Mouse (Mus musculus): ENCODE data around the gene Dnmt1.

DNA sequence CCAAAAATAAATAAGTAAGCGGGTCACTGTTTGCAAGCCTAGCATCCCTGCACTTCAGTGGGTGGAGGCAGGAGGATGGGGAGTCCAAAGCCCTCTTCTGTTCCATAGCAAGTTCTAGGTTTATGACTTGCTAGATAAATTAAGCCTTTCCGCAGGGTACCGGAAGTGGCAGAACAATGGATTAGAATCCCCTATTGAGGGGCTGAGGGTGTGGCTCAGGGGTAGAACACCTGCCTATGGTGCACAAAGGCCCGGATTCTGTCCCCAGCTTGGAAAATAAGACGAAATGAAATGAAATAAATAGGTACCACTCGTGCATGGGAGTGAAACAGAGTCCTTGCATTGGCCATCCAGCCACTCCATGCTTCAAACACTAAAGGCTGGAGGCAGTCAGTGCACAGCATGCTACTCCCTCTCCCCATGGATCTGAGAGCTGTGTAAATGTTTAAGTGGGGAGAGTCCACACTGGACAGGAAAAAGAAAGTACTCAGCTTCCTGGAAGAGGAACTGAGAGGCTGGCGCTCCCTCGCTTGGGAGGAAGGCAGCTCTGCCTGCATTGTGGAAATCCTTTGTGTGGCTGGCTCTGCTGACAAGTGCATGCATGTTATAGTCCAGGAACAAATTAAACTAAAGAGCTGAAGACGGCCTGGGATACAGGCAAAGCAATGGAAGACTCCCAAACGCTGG is 18.9 kb upstream of the Dnmt1 start:
- TF ChIP-seq CTCF (IDR thresholded peaks at IDR 0.05; ENCODE audit: control insufficient read depth, insufficient read depth, insufficient replicate concordance, low read depth, low read length) (no peak), POLR2A (IDR thresholded peaks at IDR 0.05; ENCODE audit: control insufficient read depth, low read depth, low read length) (no peak)
